Mouse (Mus musculus) lung, embryonic 15.5 days (tissue): ENCODE measurements at regions not wholly inside any gene's neighbourhood (a gene's known extent, or its start where the extent isn't known, plus 50 kb on each side); places are given as distances from the start of the nearest gene placed in this dataset.

Experiments used
- ATAC-seq: fragments of 200-750 bp; cut with Nextera tagmentation; 2 replicates; pipeline ENCODE4 v1.8.0; 2017; ENCODE audit warnings: moderate number of reproducible peaks, borderline replicate concordance; ENCODE audit not compliant: low FRiP score, low TSS enrichment; ENCODE audit errors: extremely low read depth
- H3K27ac ChIP-seq: fragments of 300-500 bp; sonication (generic); 2 replicates; pipeline ENCODE4 v1.5.1; 2015; ENCODE audit warnings: moderate library complexity, mild to moderate bottlenecking, inconsistent platforms
- H3K27me3 ChIP-seq: fragments of 300-500 bp; sonication (generic); 2 replicates; pipeline ENCODE4 v1.6.1; 2015; ENCODE audit warnings: inconsistent platforms
- H3K36me3 ChIP-seq: fragments of 300-500 bp; sonication (generic); 2 replicates; pipeline ENCODE4 v1.6.1; 2015; ENCODE audit warnings: inconsistent platforms
- H3K4me1 ChIP-seq: fragments of 300-500 bp; sonication (generic); 2 replicates; pipeline ENCODE4 v1.6.1; 2015; ENCODE audit warnings: inconsistent platforms
- H3K4me2 ChIP-seq: fragments of 300-500 bp; sonication (generic); 2 replicates; pipeline ENCODE4 v1.6.1; 2015; ENCODE audit warnings: inconsistent platforms, mild to moderate bottlenecking, moderate library complexity
- H3K4me3 ChIP-seq: fragments of 300-500 bp; sonication (generic); 2 replicates; pipeline ENCODE4 v1.5.1; 2015; ENCODE audit warnings: mild to moderate bottlenecking, inconsistent platforms
- H3K9ac ChIP-seq: fragments of 300-500 bp; sonication (generic); 2 replicates; pipeline ENCODE4 v1.6.1; 2015; ENCODE audit warnings: inconsistent platforms
- H3K9me3 ChIP-seq: fragments of 300-500 bp; sonication (generic); 2 replicates; pipeline ENCODE4 v1.6.1; 2016; ENCODE audit warnings: inconsistent platforms
- WGBS: fragments of 180-500 bp; shearing (Covaris S2); methylation state at CpG from one replicate; pipeline ENCODE4 v1.1.7; 2015; 5-methylcytosine and 5-hydroxymethylcytosine counted together

- H3K4me1 ChIP-seq, result no peaks in the 10 kb centered on the region
- ATAC-seq, result no peak
- no peaks in the 10 kb centered on the region for H3K9me3 ChIP-seq
- no peak overlapping the region for H3K9ac ChIP-seq
- no peak overlapping the region for H3K4me2 ChIP-seq
- 93% methylated on average over 1 of the region's 1 CpGs for WGBS
- H3K27ac ChIP-seq, result no peak overlapping the region
- H3K27me3 ChIP-seq, result no peaks in the 10 kb centered on the region
- H3K4me3 ChIP-seq, result no peak overlapping the region
- no peaks in the 10 kb centered on the region for H3K36me3 ChIP-seq
These were observed 273.7 kb upstream of the Marcks start for GRCm38 (mm10) chr10:37412401-37412800.

GRCm38 (mm10) chr10:37409749-37410148 is 271.0 kb upstream of the Marcks start:
- H3K4me3 ChIP-seq, result no peak overlapping the region
- H3K4me2 ChIP-seq, result no peak overlapping the region
- no peaks in the 10 kb centered on the region for H3K4me1 ChIP-seq
- no peaks in the 10 kb centered on the region for H3K27me3 ChIP-seq
- no peak for ATAC-seq
- WGBS, result 57% methylated on average over 1 of the region's 1 CpGs
- no peak overlapping the region for H3K9ac ChIP-seq
- H3K9me3 ChIP-seq, result no peaks in the 10 kb centered on the region
- H3K27ac ChIP-seq, result no peak overlapping the region
- H3K36me3 ChIP-seq, result no peaks in the 10 kb centered on the region

GRCm38 (mm10) chr10:37407487-37407886 is 268.8 kb upstream of the Marcks start:
- no peak for ATAC-seq
- Histone ChIP-seq H3K4me2 (no peak overlapping the region), H3K36me3 (no peaks in the 10 kb centered on the region), H3K27me3 (no peaks in the 10 kb centered on the region), H3K9me3 (no peaks in the 10 kb centered on the region), H3K9ac (no peak overlapping the region), H3K4me1 (no peaks in the 10 kb centered on the region), H3K4me3 (no peak overlapping the region), H3K27ac (no peak overlapping the region)
- WGBS, result 83% methylated on average over 2 of the region's 2 CpGs

GRCm38 (mm10) chr10:37404933-37405332 is 266.2 kb upstream of the Marcks start:
- no peak overlapping the region for H3K27ac ChIP-seq
- no peak overlapping the region for H3K4me2 ChIP-seq
- WGBS, result 91% methylated on average over 4 of the region's 4 CpGs
- no peaks in the 10 kb centered on the region for H3K27me3 ChIP-seq
- ATAC-seq, result no peak
- no peaks in the 10 kb centered on the region for H3K9me3 ChIP-seq
- no peak overlapping the region for H3K4me3 ChIP-seq
- H3K4me1 ChIP-seq, result peaks cover 13% of the 10 kb centered on the region; the same call in 1 of the 2 replicates
- no peaks in the 10 kb centered on the region for H3K36me3 ChIP-seq
- H3K9ac ChIP-seq, result no peak overlapping the region

GRCm38 (mm10) chr10:37404407-37404806 is 265.7 kb upstream of the Marcks start:
- Histone ChIP-seq H3K36me3 (no peaks in the 10 kb centered on the region), H3K27ac (no peak overlapping the region), H3K9ac (no peak overlapping the region), H3K4me1 (peaks cover 13% of the 10 kb centered on the region; the same call in 1 of the 2 replicates), H3K4me2 (no peak overlapping the region), H3K4me3 (no peak overlapping the region), H3K9me3 (no peaks in the 10 kb centered on the region), H3K27me3 (no peaks in the 10 kb centered on the region)
- no peak for ATAC-seq

- no peak overlapping the region for H3K4me2 ChIP-seq
- no peaks in the 10 kb centered on the region for H3K9me3 ChIP-seq
- no peak overlapping the region for H3K27ac ChIP-seq
- H3K4me1 ChIP-seq, result peaks cover 17% of the 10 kb centered on the region; the same call in 1 of the 2 replicates
- no peak for ATAC-seq
- H3K27me3 ChIP-seq, result no peaks in the 10 kb centered on the region
- WGBS, result 90% methylated on average over 1 of the region's 1 CpGs
- H3K36me3 ChIP-seq, result no peaks in the 10 kb centered on the region
- no peak overlapping the region for H3K4me3 ChIP-seq
- no peak overlapping the region for H3K9ac ChIP-seq
These were observed 263.7 kb upstream of the Marcks start for GRCm38 (mm10) chr10:37402376-37402775.

GRCm38 (mm10) chr10:37400991-37401390 is 262.3 kb upstream of the Marcks start:
- ATAC-seq, result no peak
- Histone ChIP-seq H3K9ac (no peak overlapping the region), H3K27me3 (no peaks in the 10 kb centered on the region), H3K27ac (peak overlapping the region; percentile 18; the same call in 1 of the 2 replicates), H3K4me3 (no peak overlapping the region), H3K4me2 (no peak overlapping the region), H3K4me1 (peaks cover 23% of the 10 kb centered on the region; the same call in 1 of the 2 replicates), H3K9me3 (no peaks in the 10 kb centered on the region), H3K36me3 (no peaks in the 10 kb centered on the region)
- WGBS, result 35% methylated on average over 1 of the region's 1 CpGs

- Histone ChIP-seq H3K36me3 (no peaks in the 10 kb centered on the region), H3K27me3 (no peaks in the 10 kb centered on the region), H3K4me3 (no peak overlapping the region), H3K4me1 (peaks cover 23% of the 10 kb centered on the region; the same call in 1 of the 2 replicates), H3K27ac (peak overlapping the region; percentile 18; the same call in 1 of the 2 replicates), H3K9ac (no peak overlapping the region), H3K4me2 (peak overlapping the region; percentile 31; the same call in 1 of the 2 replicates), H3K9me3 (no peaks in the 10 kb centered on the region)
- ATAC-seq, result no peak
- 6% methylated on average over 4 of the region's 4 CpGs for whole genome bisulfite sequencing
These were observed 261.7 kb upstream of the Marcks start for GRCm38 (mm10) chr10:37400379-37400778.

GRCm38 (mm10) chr10:37397271-37397991 is 258.7 kb upstream of the Marcks start:
- no peaks in the 10 kb centered on the region for H3K36me3 ChIP-seq
- H3K27me3 ChIP-seq, result no peaks in the 10 kb centered on the region
- H3K4me3 ChIP-seq, result peak overlapping the region; percentile 34
- 6% methylated on average over 18 of the region's 18 CpGs for WGBS
- peaks cover 23% of the 10 kb centered on the region; the same call in 1 of the 2 replicates for H3K4me1 ChIP-seq
- no peaks in the 10 kb centered on the region for H3K9me3 ChIP-seq
- H3K4me2 ChIP-seq, result peak overlapping the region; percentile 68
- peak overlapping the region; percentile 30 for H3K9ac ChIP-seq
- peak overlapping the region; percentile 65 for H3K27ac ChIP-seq
- ATAC-seq, result peak; percentile 88

GRCm38 (mm10) chr10:37390011-37390410 is 251.3 kb upstream of the Marcks start:
- WGBS, result 68% methylated on average over 3 of the region's 3 CpGs
- H3K27ac ChIP-seq, result no peak overlapping the region
- no peaks in the 10 kb centered on the region for H3K4me1 ChIP-seq
- H3K9me3 ChIP-seq, result no peaks in the 10 kb centered on the region
- no peaks in the 10 kb centered on the region for H3K36me3 ChIP-seq
- no peak overlapping the region for H3K4me3 ChIP-seq
- H3K9ac ChIP-seq, result no peak overlapping the region
- ATAC-seq, result no peak
- no peaks in the 10 kb centered on the region for H3K27me3 ChIP-seq
- H3K4me2 ChIP-seq, result no peak overlapping the region

GRCm38 (mm10) chr10:37386216-37386615 is 247.5 kb upstream of the Marcks start:
- H3K4me2 ChIP-seq, result no peak overlapping the region
- H3K9me3 ChIP-seq, result no peaks in the 10 kb centered on the region
- ATAC-seq, result no peak

GRCm38 (mm10) chr10:37380024-37380423 is 241.3 kb upstream of the Marcks start:
- 39% methylated on average over 1 of the region's 1 CpGs for WGBS
- H3K9ac ChIP-seq, result no peak overlapping the region
- no peak for ATAC-seq

More at GRCm38 (mm10) chr10:37386216-37386615, 247.5 kb upstream of the Marcks start:
- no peak overlapping the region for H3K27ac ChIP-seq
- no peaks in the 10 kb centered on the region for H3K4me1 ChIP-seq
- H3K36me3 ChIP-seq, result no peaks in the 10 kb centered on the region
- no peaks in the 10 kb centered on the region for H3K27me3 ChIP-seq
- H3K4me3 ChIP-seq, result no peak overlapping the region
- H3K9ac ChIP-seq, result no peak overlapping the region

More at GRCm38 (mm10) chr10:37380024-37380423, 241.3 kb upstream of the Marcks start:
- no peak overlapping the region for H3K4me2 ChIP-seq
- no peaks in the 10 kb centered on the region for H3K36me3 ChIP-seq
- H3K27ac ChIP-seq, result no peak overlapping the region
- no peaks in the 10 kb centered on the region for H3K4me1 ChIP-seq
- H3K4me3 ChIP-seq, result no peak overlapping the region
- no peaks in the 10 kb centered on the region for H3K27me3 ChIP-seq
- no peaks in the 10 kb centered on the region for H3K9me3 ChIP-seq
